Mouse (Mus musculus): ENCODE results near the gene Rtbdn.

DNA sequence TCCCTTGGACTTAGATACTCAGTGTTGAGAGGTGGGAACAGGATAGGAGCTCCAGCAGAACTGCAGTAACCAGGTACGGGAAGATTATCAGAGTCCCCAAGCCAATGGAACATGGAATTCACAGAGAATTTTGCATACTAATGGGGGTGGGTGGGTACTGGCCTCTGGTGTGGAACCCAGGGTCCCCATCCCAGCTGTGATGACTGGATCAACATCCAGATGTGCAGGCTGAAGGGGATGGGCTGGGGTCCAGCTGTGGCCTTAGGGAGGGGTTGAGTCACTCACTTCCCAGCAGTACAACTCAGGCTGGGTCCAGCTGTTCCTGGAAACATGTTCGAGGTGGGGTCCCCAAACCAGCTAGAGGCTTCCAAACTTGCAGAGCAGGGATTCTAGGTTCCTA is 41.1 kb downstream of the Rtbdn start:
- TF ChIP-seq POLR2A (IDR thresholded peaks at IDR 0.05; ENCODE audit: borderline replicate concordance, low read depth, low read length): no peak
- no peak for TF ChIP-seq CTCF (IDR thresholded peaks at IDR 0.05; ENCODE audit: low read depth, low read length)
